Mouse (Mus musculus): ENCODE measurements around the gene Vps8.

DNA sequence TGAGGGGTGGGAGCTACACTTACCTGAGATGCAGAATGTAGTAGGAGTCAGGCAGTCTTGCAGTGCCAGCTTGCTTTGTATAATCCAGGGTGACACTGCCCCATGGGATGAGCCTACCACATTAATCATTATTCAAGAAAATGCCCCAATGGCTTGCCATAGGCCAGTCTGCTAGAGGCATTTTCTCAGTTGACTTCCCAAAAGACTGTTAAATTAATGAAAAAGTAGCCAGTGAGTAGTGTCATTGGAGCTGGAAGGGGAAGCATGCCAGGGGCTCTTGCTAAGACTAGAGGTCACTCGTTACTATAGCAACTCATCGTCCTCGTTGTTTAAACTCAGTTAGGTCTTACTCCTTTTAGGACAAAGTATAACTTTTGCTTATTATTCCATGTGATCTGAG lies 130.6 kb downstream of the Vps8 start:
- TF ChIP-seq TAL1 (conservative IDR thresholded peaks at IDR 0.05; ENCODE audit: low read depth, low read length): no peak
- TF ChIP-seq CTCF (IDR thresholded peaks at IDR 0.05; ENCODE audit: low read depth, low read length): no peak
- TF ChIP-seq GATA1 (IDR thresholded peaks at IDR 0.05; ENCODE audit: borderline replicate concordance, low read length): no peak
- TF ChIP-seq POLR2AphosphoS5 (IDR thresholded peaks at IDR 0.05; ENCODE audit: insufficient replicate concordance, low read depth, low read length): no peak
- no peak for TF ChIP-seq GATA2 (IDR thresholded peaks at IDR 0.05; ENCODE audit: borderline replicate concordance, low read depth, low read length)
